Mouse (Mus musculus) CH12.LX (cell line): ENCODE results near the gene Olfr810. TPM values are rescaled to one million over a fixed set of nuclear protein-coding genes. Genes with fewer than 3 reads are reported as not detected.

ENCODE experiments used
- DNase-seq: peaks from one replicate; pipeline ENCODE4 v3.0.0-alpha.2; 2013; ENCODE audit errors: extremely low read depth
- H3K27ac ChIP-seq: 2 replicates; pipeline ENCODE4 v1.5.1; 2012; ENCODE audit warnings: low read depth, mild to moderate bottlenecking, control low read depth, moderate library complexity; ENCODE audit not compliant: insufficient read depth
- H3K27me3 ChIP-seq: replicated peaks from 2 replicates; pipeline ENCODE3; 2012; ENCODE audit warnings: inconsistent platforms
- H3K36me3 ChIP-seq, 2 experiments: replicated peaks in 1 of 2; 2 replicates each; pipeline versions ENCODE3 to v1.6.1; 2012; ENCODE audit warnings: inconsistent platforms in 1 of 2, low read length in 1 of 2, mild to moderate bottlenecking in 1 of 2, mixed read lengths in 1 of 2, moderate library complexity in 1 of 2; ENCODE audit not compliant: control insufficient read depth in 1 of 2, insufficient read depth in 1 of 2
- H3K4me1 ChIP-seq, 2 experiments: 2 replicates each; pipeline ENCODE4 v1.6.1; 2012; ENCODE audit warnings: inconsistent platforms in 1 of 2, moderate library complexity in 1 of 2; ENCODE audit not compliant: insufficient read depth in 2 of 2, control insufficient read depth in 1 of 2
- H3K4me2 ChIP-seq: 2 replicates; pipeline ENCODE4 v1.6.1; 2012; ENCODE audit warnings: low read depth, mild to moderate bottlenecking, control low read depth; ENCODE audit not compliant: poor library complexity, insufficient read depth, severe bottlenecking
- H3K4me3 ChIP-seq, 3 experiments: fragments of 150-350 bp in 1 of 3; sonication (generic) in 1 of 3; replicated peaks in 1 of 3; 2 replicates each; pipeline versions ENCODE3 to v1.5.1; 2011 to 2012; ENCODE audit warnings: low read depth in 2 of 3, low read length in 2 of 3, mild to moderate bottlenecking in 2 of 3, moderate library complexity in 2 of 3, control low read depth in 1 of 3, improper control_type of control experiment in 1 of 3, inconsistent platforms in 1 of 3, mixed read lengths in 1 of 3; ENCODE audit not compliant: poor library complexity in 1 of 3
- H3K79me2 ChIP-seq: replicated peaks from 2 replicates; pipeline ENCODE4 v1.6.1; 2012; ENCODE audit warnings: mild to moderate bottlenecking, moderate library complexity; ENCODE audit not compliant: control insufficient read depth, poor library complexity, insufficient read depth, severe bottlenecking; ENCODE audit errors: extremely low read depth
- H3K9ac ChIP-seq: 2 replicates; pipeline ENCODE4 v1.6.1; 2012; ENCODE audit warnings: low read depth, mild to moderate bottlenecking, control low read depth, moderate library complexity; ENCODE audit not compliant: insufficient read depth
- H3K9me3 ChIP-seq: replicated peaks from 2 replicates; pipeline ENCODE3; 2012; ENCODE audit warnings: low read length, inconsistent platforms, mixed read lengths
- CHD1 ChIP-seq: IDR thresholded peaks from 2 replicates; pipeline ENCODE4 v1.6.1; 2012; ENCODE audit warnings: low read depth, low read length, improper control_type of control experiment, inconsistent platforms
- CTCF ChIP-seq, 2 experiments: IDR thresholded peaks in 1 of 2; conservative IDR thresholded peaks in 1 of 2; 2 replicates each; pipeline ENCODE4 v1.5.1; 2011 to 2012; ENCODE audit warnings: low read depth in 2 of 2, low read length in 2 of 2, improper control_type of control experiment in 1 of 2, inconsistent platforms in 1 of 2, mild to moderate bottlenecking in 1 of 2, moderate library complexity in 1 of 2
- GABPA ChIP-seq: IDR thresholded peaks from 2 replicates; pipeline ENCODE4 v1.6.1; 2012; ENCODE audit warnings: low read depth, low read length, improper control_type of control experiment, inconsistent platforms; ENCODE audit not compliant: insufficient replicate concordance
- JUND ChIP-seq: conservative IDR thresholded peaks from 2 replicates; pipeline ENCODE4 v1.6.1; 2011; ENCODE audit warnings: low read depth, low read length, improper control_type of control experiment
- MAFK ChIP-seq: IDR thresholded peaks from 2 replicates; pipeline ENCODE4 v1.6.1; 2011; ENCODE audit warnings: low read length, improper control_type of control experiment; ENCODE audit not compliant: insufficient replicate concordance
- MAX ChIP-seq: IDR thresholded peaks from 2 replicates; pipeline ENCODE4 v1.6.1; 2011; ENCODE audit warnings: low read length, improper control_type of control experiment
- MYC ChIP-seq: IDR thresholded peaks from 2 replicates; pipeline ENCODE4 v1.6.1; 2011; ENCODE audit warnings: low read depth, mild to moderate bottlenecking, improper control_type of control experiment, low read length
- NELFE ChIP-seq: IDR thresholded peaks from 2 replicates; pipeline ENCODE4 v1.6.1; 2011; ENCODE audit warnings: low read depth, low read length, improper control_type of control experiment
- NRF1 ChIP-seq: IDR thresholded peaks from 2 replicates; pipeline ENCODE4 v1.6.1; 2014; ENCODE audit warnings: low read depth, mild to moderate bottlenecking, inconsistent platforms, low read length, improper control_type of control experiment, moderate library complexity
- POLR2A ChIP-seq: IDR thresholded peaks from 2 replicates; pipeline ENCODE4 v1.6.1; 2011; ENCODE audit warnings: low read depth, mild to moderate bottlenecking, improper control_type of control experiment, low read length
- POLR2AphosphoS2 ChIP-seq: IDR thresholded peaks from 2 replicates; pipeline ENCODE4 v1.6.1; 2011; ENCODE audit warnings: low read depth, low read length, improper control_type of control experiment
- TCF12 ChIP-seq: IDR thresholded peaks from 2 replicates; pipeline ENCODE4 v1.6.1; 2014; ENCODE audit warnings: low read depth, mild to moderate bottlenecking, inconsistent platforms, low read length, improper control_type of control experiment
- USF2 ChIP-seq: conservative IDR thresholded peaks from 2 replicates; pipeline ENCODE4 v1.6.1; 2011; ENCODE audit warnings: low read depth, low read length, improper control_type of control experiment
- ZC3H11A ChIP-seq: IDR thresholded peaks from 2 replicates; pipeline ENCODE4 v1.6.1; 2012; ENCODE audit warnings: low read depth, mild to moderate bottlenecking, inconsistent platforms, low read length, improper control_type of control experiment
- ZKSCAN1 ChIP-seq: IDR thresholded peaks from 2 replicates; pipeline ENCODE4 v1.6.1; 2012; ENCODE audit warnings: low read depth, inconsistent platforms, low read length, improper control_type of control experiment, borderline replicate concordance
- dilution Hi-C: fragments of 300-500 bp; cut with MboI; formaldehyde crosslinking; loops from 2 replicates; pipeline ENCODE4 v1.14.3; 2020; ENCODE audit warnings: low sequenced_read_pairs; ENCODE audit not compliant: extremely low pct_unique_long_range_greater_than_20kb, extremely low pct_ligation_motif_present
- in situ Hi-C: fragments of 300-500 bp; cut with MboI; formaldehyde crosslinking; loops from 3 replicates; pipeline ENCODE4 v1.14.3; 2019; ENCODE audit warnings: low sequenced_read_pairs, low pct_ligation_motif_present, low pct_unique_long_range_greater_than_20kb, mixed read lengths
- polyA plus RNA-seq: library from polyadenylated mRNA; unstranded; fragments of >175 nt; gene quantifications from 2 replicates; pipeline ENCODE4 v1.2.1, GENCODE M21; 2012; ENCODE audit warnings: low read depth; ENCODE audit not compliant: insufficient read length
- total RNA-seq, 2 experiments: library from RNA; depleted of rRNA; stranded (reverse); fragments of 300-350 nt in 1 of 2; fragments of >200 nt in 1 of 2; gene quantifications; 2 replicates each; pipeline ENCODE4 v1.2.3; 2012 to 2014

Olfr810 gene
- total RNA-seq (2012; rRNA removed) (not detected in 2 replicates), total RNA-seq (2014; rRNA removed) (not detected in 2 replicates), polyA plus RNA-seq (not detected in 2 replicates)

- H3K4me1 ChIP-seq = no peaks in the 10 kb centered on the region
- in situ Hi-C loops (no loop called here), dilution Hi-C loops (no loop called here)
- no peaks in the 10 kb centered on the region for H3K36me3 ChIP-seq
- H3K79me2 ChIP-seq = no peaks in the 10 kb centered on the region
- H3K9me3 ChIP-seq = no peaks in the 10 kb centered on the region
- H3K9ac ChIP-seq = no peak within 1 kb of the TSS
- H3K4me2 ChIP-seq = no peak within 1 kb of the TSS
- no peak for TF ChIP-seq GABPA
- no peak for TF ChIP-seq JUND
- TF ChIP-seq MAX = no peak
- TF ChIP-seq, all 38 proteins: peak for 0
- no peak within 1 kb of the TSS for H3K4me3 ChIP-seq
- H3K27ac ChIP-seq = no peak within 1 kb of the TSS
- H3K27me3 ChIP-seq = no peaks in the 10 kb centered on the region
- no peak for DNase-seq
These were observed at the start of gene Olfr810 for GRCm38 (mm10) chr10:129794817-129795216. Gene Olfr810, minus strand, starts transcription at chr10:129794917.

GRCm38 (mm10) chr10:129804296-129804695 is 9.6 kb upstream of the Olfr810 start, which contains the start of gene Olfr811:
Gene Olfr811, minus strand, starts transcription at chr10:129804396.
- Histone ChIP-seq H3K4me2 (no peak within 1 kb of the TSS), H3K79me2 (no peaks in the 10 kb centered on the region), H3K27me3 (no peaks in the 10 kb centered on the region), H3K27ac (no peak within 1 kb of the TSS), H3K9me3 (no peaks in the 10 kb centered on the region), H3K4me1 (no peaks in the 10 kb centered on the region), H3K9ac (no peak within 1 kb of the TSS), H3K4me3 (no peak within 1 kb of the TSS), H3K36me3 (no peaks in the 10 kb centered on the region)
- DNase-seq = no peak
- TF ChIP-seq NRF1 (no peak), TCF12 (no peak), MAFK (no peak), POLR2AphosphoS2 (no peak), CHD1 (no peak), MYC (no peak)
- dilution Hi-C loops (no loop called here), in situ Hi-C loops (no loop called here)

- Histone ChIP-seq H3K4me3 (no peak overlapping the region), H3K9ac (no peak overlapping the region), H3K9me3 (no peaks in the 10 kb centered on the region), H3K27ac (no peak overlapping the region), H3K36me3 (no peaks in the 10 kb centered on the region), H3K27me3 (no peaks in the 10 kb centered on the region), H3K4me2 (no peak overlapping the region), H3K79me2 (no peaks in the 10 kb centered on the region), H3K4me1 (no peaks in the 10 kb centered on the region)
- dilution Hi-C loops = no loop called here
- no peak for DNase-seq
- in situ Hi-C loops = no loop called here
- TF ChIP-seq CTCF (conservative IDR thresholded peaks at IDR 0.05 in 1 of 2, IDR thresholded peaks at IDR 0.05 in 1 of 2; ENCODE audit: low read depth in 2 of 2, low read length in 2 of 2) (no peak), ZC3H11A (no peak), USF2 (no peak), ZKSCAN1 (no peak), MAX (no peak), POLR2A (no peak), NELFE (no peak)
These were observed 16.6 kb downstream of the Olfr810 start for GRCm38 (mm10) chr10:129778123-129778522.
